Comparison of ENCODE assay signal across 9 mouse cellular contexts in genomic region chr12:111853011-111853436, GRCm38 (mm10). TPM values are rescaled to one million over a fixed set of nuclear protein-coding genes. Genes with fewer than 3 reads are reported as not detected.
DNase-seq lines count a peak whose midpoint lies in the region; ATAC-seq lines count a peak whose summit lies in the region.
"Had no signal": no experiment of that assay in that cellular context is flagged by ENCODE, and none has a peak within 500 bp of the region (broad histone marks: within the 10 kb centered on the region; RNA-seq: fewer than 3 reads in every experiment).

No protein-coding gene starts in this region.

- intact Hi-C loops in gastrocnemius, postnatal 36 days (cut with DNase I) = no loop called here

- no peak overlapping the region for H3K4me3 ChIP-seq in lung, embryonic 16.5 days (ENCODE audit: low read length)
- H3K4me3 ChIP-seq: liver, embryonic 13.5 days had no signal

- H3K4me1 ChIP-seq in lung, embryonic 16.5 days (replicated peaks; ENCODE audit: control insufficient read depth, insufficient read depth, low read length) = no peaks in the 10 kb centered on the region

- no peaks in the 10 kb centered on the region for H3K9me3 ChIP-seq in lung, embryonic 16.5 days (ENCODE audit: control insufficient read depth, low read length)
- H3K9me3 ChIP-seq: liver, embryonic 13.5 days had no signal

- H3K36me3 ChIP-seq in lung, embryonic 16.5 days (ENCODE audit: control insufficient read depth, insufficient read depth, low read length) = peaks cover 13% of the 10 kb centered on the region

- no peak overlapping the region for H3K9ac ChIP-seq in lung, embryonic 16.5 days (ENCODE audit: low read length)
- H3K9ac ChIP-seq: liver, embryonic 13.5 days had no signal

- H3K27me3 ChIP-seq in lung, embryonic 16.5 days (ENCODE audit: control insufficient read depth, insufficient read depth, low read depth, low read length) = no peaks in the 10 kb centered on the region
- H3K27me3 ChIP-seq: liver, embryonic 13.5 days had no signal

- ATAC-seq in lung, embryonic 16.5 days (ENCODE audit: low read depth) = peak; percentile 28; the same call in 1 of the 2 replicates
- no peak for ATAC-seq in megakaryocyte, adult 5-6 weeks (ENCODE audit: poor library complexity, severe bottlenecking)

- no peak overlapping the region for H3K27ac ChIP-seq in lung, embryonic 16.5 days (ENCODE audit: low read length)
- H3K27ac ChIP-seq: liver, embryonic 13.5 days had no signal

- no peak overlapping the region for H3K4me2 ChIP-seq in lung, embryonic 16.5 days (ENCODE audit: low read depth, low read length)
- H3K4me2 ChIP-seq: liver, embryonic 13.5 days had no signal

- peak; percentile 36 for DNase-seq in 416B (ENCODE audit: low read depth)
- DNase-seq in NIH3T3 (ENCODE audit: low read depth) = peak; percentile 28
- peak; percentile 53 to 61 for DNase-seq in gastrocnemius, postnatal 36 days
- no peak for DNase-seq in cerebellum, adult 11 months
- no peak for DNase-seq in neural tube, embryonic 10.5 days (ENCODE audit: extremely low spot score, low spot score)
- no peak for DNase-seq in yolk sac, embryonic 10.5 days (ENCODE audit: low spot score)
- DNase-seq: liver, embryonic 13.5 days had no signal

- 46% methylated on average over 10 of the region's 10 CpGs for WGBS in lung, embryonic 16.5 days

RNA-seq across cellular contexts. Expression of gene Zfyve21, which starts 39.1 kb away (rescaled TPM):
- 10 to 100 TPM; 10.4 to 16.2 TPM for total RNA-seq in gastrocnemius, postnatal 36 days (2021)
- 111 and 135 TPM in 2 replicates for polyA plus RNA-seq in lung, embryonic 16.5 days (2015; fragmentation: Nextera tagmentation; extraction: Ambion mirVana)
- 10.5 and 14.8 TPM in 2 replicates for total RNA-seq in megakaryocyte, adult 5-6 weeks (2015)
- total RNA-seq in megakaryocyte, adult 5-6 weeks (2017) = 7.4 and 11.0 TPM in 2 replicates

RNA-seq across cellular contexts. Expression of gene Xrcc3, which starts 39.4 kb away (rescaled TPM):
- total RNA-seq in gastrocnemius, postnatal 36 days (2021) = under 1 TPM; 0.43 to 0.47 TPM
- 9.1 and 9.2 TPM in 2 replicates for polyA plus RNA-seq in lung, embryonic 16.5 days (2015; fragmentation: Nextera tagmentation; extraction: Ambion mirVana)
- total RNA-seq in megakaryocyte, adult 5-6 weeks (2015) = 3.7 and 4.6 TPM in 2 replicates
- total RNA-seq in megakaryocyte, adult 5-6 weeks (2017) = 3.2 and 3.3 TPM in 2 replicates

RNA-seq across cellular contexts. Expression of gene Ppp1r13b, which starts 54.9 kb away (rescaled TPM):
- total RNA-seq in gastrocnemius, postnatal 36 days (2021) = 1 to 10 TPM; 7.2 to 7.5 TPM
- 11.3 and 15.9 TPM in 2 replicates for polyA plus RNA-seq in lung, embryonic 16.5 days (2015; fragmentation: Nextera tagmentation; extraction: Ambion mirVana)
- total RNA-seq in megakaryocyte, adult 5-6 weeks (2015) = 3.8 and 6.9 TPM in 2 replicates
- total RNA-seq in megakaryocyte, adult 5-6 weeks (2017) = 2.8 and 3.3 TPM in 2 replicates

Comparison
In these comparisons a context has a peak if more than half of its experiments do, and no peak if none do; other contexts are left out.
1. DNase-seq: peak in 416B (single experiment), NIH3T3 (single experiment) and gastrocnemius, postnatal 36 days (2 of 2); none in cerebellum, adult 11 months (single experiment), neural tube, embryonic 10.5 days (single experiment) and yolk sac, embryonic 10.5 days (single experiment).